Mouse (Mus musculus) G1E (cell line): ENCODE results near the gene Pop5.

Experiments used
- CTCF ChIP-seq: IDR thresholded peaks from 2 replicates; pipeline ENCODE4 v1.5.1; 2012; ENCODE audit warnings: low read depth, low read length, inconsistent platforms, mixed read lengths
- GATA1 ChIP-seq: IDR thresholded peaks from 2 replicates; pipeline ENCODE4 v1.6.1; 2012; ENCODE audit warnings: borderline replicate concordance, low read length, inconsistent platforms, mixed read lengths
- GATA2 ChIP-seq: IDR thresholded peaks from 2 replicates; pipeline ENCODE4 v1.6.1; 2012; ENCODE audit warnings: low read depth, low read length, inconsistent platforms, borderline replicate concordance
- POLR2AphosphoS5 ChIP-seq: IDR thresholded peaks from 2 replicates; pipeline ENCODE4 v1.6.1; 2012; ENCODE audit warnings: low read depth, low read length, inconsistent platforms; ENCODE audit not compliant: insufficient replicate concordance
- TAL1 ChIP-seq: conservative IDR thresholded peaks from 2 replicates; pipeline ENCODE4 v1.6.1; 2012; ENCODE audit warnings: low read depth, low read length, inconsistent platforms, mixed read lengths

GRCm38 (mm10) chr5:115237803-115238728, 2.4 kb downstream of the Pop5 start:
- TF ChIP-seq CTCF = no peak
- TF ChIP-seq GATA1 = no peak
- no peak for TF ChIP-seq TAL1
- no peak for TF ChIP-seq POLR2AphosphoS5
- no peak for TF ChIP-seq GATA2
